Mouse (Mus musculus) intestine, postnatal 0 days (tissue): ENCODE data around the gene C1qtnf6. TPM values are rescaled to one million over a fixed set of nuclear protein-coding genes. Genes with fewer than 3 reads are reported as not detected.

ENCODE experiments used
- ATAC-seq: fragments of 200-750 bp; cut with Nextera tagmentation; 2 replicates; pipeline ENCODE4 v1.8.0; 2017; ENCODE audit warnings: mild to moderate bottlenecking, moderate TSS enrichment, moderate library complexity
- H3K27ac ChIP-seq: fragments of 300-500 bp; sonication (generic); 2 replicates; pipeline ENCODE4 v1.5.1; 2014; ENCODE audit warnings: mild to moderate bottlenecking, low read depth, low read length, moderate library complexity
- H3K27me3 ChIP-seq: fragments of 300-500 bp; sonication (generic); replicated peaks from 2 replicates; pipeline ENCODE4 v1.6.1; 2014; ENCODE audit warnings: low read length, mixed read lengths; ENCODE audit not compliant: control insufficient read depth, insufficient read depth
- H3K36me3 ChIP-seq: fragments of 300-500 bp; sonication (generic); 2 replicates; pipeline ENCODE4 v1.6.1; 2014; ENCODE audit warnings: mild to moderate bottlenecking, moderate library complexity; ENCODE audit not compliant: control insufficient read depth, insufficient read depth
- H3K4me1 ChIP-seq: fragments of 300-500 bp; sonication (generic); replicated peaks from 2 replicates; pipeline ENCODE4 v1.6.1; 2014; ENCODE audit warnings: antibody characterized with exemption, low read length, mixed read lengths; ENCODE audit not compliant: control insufficient read depth, insufficient read depth
- H3K4me2 ChIP-seq: fragments of 300-500 bp; sonication (generic); replicated peaks from 2 replicates; pipeline ENCODE4 v1.6.1; 2014; ENCODE audit warnings: low read depth, mild to moderate bottlenecking, moderate library complexity
- H3K4me3 ChIP-seq: fragments of 300-500 bp; sonication (generic); 2 replicates; pipeline ENCODE4 v1.5.1; 2014; ENCODE audit warnings: low read depth, low read length
- H3K9ac ChIP-seq: fragments of 300-500 bp; sonication (generic); 2 replicates; pipeline ENCODE4 v1.6.1; 2014; ENCODE audit warnings: mild to moderate bottlenecking, low read depth, low read length
- H3K9me3 ChIP-seq: fragments of 300-500 bp; sonication (generic); 2 replicates; pipeline ENCODE4 v1.6.1; 2016; ENCODE audit warnings: mixed run types; ENCODE audit not compliant: control insufficient read depth
- CTCF ChIP-seq: sonication (generic); IDR thresholded peaks from 2 replicates; pipeline ENCODE4 v1.5.1; 2016; ENCODE audit warnings: low read depth, mild to moderate bottlenecking, control low read depth, antibody characterized with exemption, moderate library complexity
- WGBS: fragments of 180-500 bp; shearing (Covaris S2); extraction: QIAGEN DNeasy Blood & Tissue Kit; methylation state at CpG from one replicate; pipeline ENCODE4 v1.1.7; 2014; 5-methylcytosine and 5-hydroxymethylcytosine counted together
- polyA plus RNA-seq: library from polyadenylated mRNA; unstranded; fragments of >200 nt; fragmentation: Nextera tagmentation; extraction: Ambion mirVana; gene quantifications from 2 replicates; pipeline ENCODE4 v1.2.1, GENCODE M21; 2015

C1qtnf6 gene
- 14.3 and 16.0 TPM in 2 replicates for polyA plus RNA-seq

GRCm38 (mm10) chr15:78530671-78531450 is at the start of gene C1qtnf6:
TSS of gene C1qtnf6 (minus strand) at chr15:78531416.
- H3K27me3 ChIP-seq, result no peaks in the 10 kb centered on the region
- no peak for TF ChIP-seq CTCF
- 69% methylated on average over 17 of the region's 17 CpGs for WGBS
- H3K9me3 ChIP-seq, result no peaks in the 10 kb centered on the region
- H3K4me3 ChIP-seq, result peak within 1 kb of the TSS; percentile 34
- peak within 1 kb of the TSS; percentile 84 for H3K27ac ChIP-seq
- H3K4me2 ChIP-seq, result peak within 1 kb of the TSS; percentile 71
- ATAC-seq, result no peak
- 0 out of 2 replicates have a peak, but pooled peaks cover 8% of the 10 kb centered on the region for H3K4me1 ChIP-seq
- peak within 1 kb of the TSS; percentile 51; the same call in 1 of the 2 replicates for H3K9ac ChIP-seq
- H3K36me3 ChIP-seq, result no peaks in the 10 kb centered on the region; the same call in 1 of the 2 replicates

GRCm38 (mm10) chr15:78576284-78576810 is 45.1 kb upstream of the C1qtnf6 start:
- WGBS, result 72% methylated on average over 4 of the region's 4 CpGs
- no peaks in the 10 kb centered on the region for H3K4me1 ChIP-seq
- no peak overlapping the region for H3K4me2 ChIP-seq
- no peak overlapping the region for H3K27ac ChIP-seq
- TF ChIP-seq CTCF, result no peak
- H3K27me3 ChIP-seq, result no peaks in the 10 kb centered on the region
- ATAC-seq, result no peak
- H3K9ac ChIP-seq, result no peak overlapping the region
- no peaks in the 10 kb centered on the region for H3K36me3 ChIP-seq
- no peaks in the 10 kb centered on the region for H3K9me3 ChIP-seq
- H3K4me3 ChIP-seq, result no peak overlapping the region

DNA sequence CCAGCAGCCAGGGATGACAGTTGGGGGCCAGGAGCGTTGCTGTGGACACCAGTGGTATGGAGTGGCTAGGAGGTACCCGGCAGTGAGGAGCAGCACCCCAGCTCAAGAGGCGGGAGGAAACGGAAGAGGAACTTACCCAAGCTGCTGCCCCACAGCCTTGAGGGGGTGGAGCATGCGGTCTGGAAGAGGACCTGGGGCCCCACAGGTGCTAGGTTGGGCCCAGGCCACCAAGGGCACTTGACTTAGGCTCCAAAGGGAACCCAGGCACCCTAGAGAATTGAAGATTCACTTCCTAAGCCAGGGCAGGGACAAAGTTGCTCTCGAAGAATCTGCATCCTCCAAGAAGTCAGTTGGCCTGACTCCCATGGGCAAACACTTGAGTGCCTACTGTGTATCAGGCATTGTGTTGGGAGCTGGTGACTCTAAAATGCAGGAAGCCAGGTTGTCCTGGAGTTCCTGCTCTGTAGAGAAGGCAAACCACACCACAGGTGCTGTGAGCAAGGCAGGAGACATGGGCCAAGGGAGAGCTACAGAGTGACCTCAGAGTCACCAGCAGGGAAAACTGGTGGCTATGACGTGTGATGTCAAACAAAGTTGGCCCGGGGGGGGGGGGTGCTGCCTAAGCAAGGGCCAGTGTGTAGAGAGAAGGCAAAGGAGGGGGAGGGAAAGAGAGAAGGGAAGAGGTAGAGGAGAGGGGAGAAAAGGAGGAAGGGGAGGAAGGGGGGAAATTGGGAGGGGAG is 41.6 kb upstream of the C1qtnf6 start, which contains the start of gene Rac2:
Gene Rac2 (minus strand): TSS at position 126 of the 740 bp plus-strand sequence.
- WGBS, result 66% methylated on average over 8 of the region's 8 CpGs
- no peaks in the 10 kb centered on the region for H3K27me3 ChIP-seq
- no peak within 1 kb of the TSS for H3K27ac ChIP-seq
- H3K36me3 ChIP-seq, result no peaks in the 10 kb centered on the region
- no peak for ATAC-seq
- H3K4me3 ChIP-seq, result no peak within 1 kb of the TSS
- H3K4me1 ChIP-seq, result no peaks in the 10 kb centered on the region
- TF ChIP-seq CTCF, result no peak
- no peaks in the 10 kb centered on the region for H3K9me3 ChIP-seq
- no peak within 1 kb of the TSS for H3K4me2 ChIP-seq
- no peak within 1 kb of the TSS for H3K9ac ChIP-seq

DNA sequence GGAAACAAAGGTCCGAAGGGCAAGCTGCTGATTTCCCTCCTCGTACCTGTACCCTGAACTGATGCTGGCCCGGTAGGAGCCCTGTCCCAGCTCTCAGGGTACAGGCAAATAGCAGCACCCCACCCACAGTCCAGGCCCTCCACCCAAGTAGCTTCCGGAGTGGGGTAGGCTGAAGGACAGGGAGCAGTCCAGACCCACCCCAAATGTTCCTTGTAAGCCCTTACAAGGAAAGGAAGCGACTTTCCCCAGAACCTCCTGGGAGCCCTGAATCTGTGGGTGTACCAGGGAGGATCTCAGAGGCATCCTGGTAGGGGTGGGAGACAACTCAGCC is 41.0 kb upstream of the C1qtnf6 start:
- H3K27ac ChIP-seq, result no peak overlapping the region
- no peak overlapping the region for H3K9ac ChIP-seq
- no peak for ATAC-seq
- no peak for TF ChIP-seq CTCF
- H3K9me3 ChIP-seq, result no peaks in the 10 kb centered on the region
- H3K4me2 ChIP-seq, result no peak overlapping the region
- H3K27me3 ChIP-seq, result no peaks in the 10 kb centered on the region
- WGBS, result 78% methylated on average over 5 of the region's 5 CpGs
- no peaks in the 10 kb centered on the region for H3K36me3 ChIP-seq
- no peak overlapping the region for H3K4me3 ChIP-seq
- no peaks in the 10 kb centered on the region for H3K4me1 ChIP-seq

GRCm38 (mm10) chr15:78571554-78572269 is 40.5 kb upstream of the C1qtnf6 start:
- Histone ChIP-seq H3K27me3 (no peaks in the 10 kb centered on the region), H3K27ac (no peak overlapping the region), H3K4me2 (no peak overlapping the region), H3K36me3 (no peaks in the 10 kb centered on the region), H3K9ac (no peak overlapping the region), H3K9me3 (no peaks in the 10 kb centered on the region), H3K4me3 (no peak overlapping the region), H3K4me1 (no peaks in the 10 kb centered on the region)
- no peak for TF ChIP-seq CTCF
- 48% methylated on average over 16 of the region's 16 CpGs for WGBS
- ATAC-seq, result no peak

DNA sequence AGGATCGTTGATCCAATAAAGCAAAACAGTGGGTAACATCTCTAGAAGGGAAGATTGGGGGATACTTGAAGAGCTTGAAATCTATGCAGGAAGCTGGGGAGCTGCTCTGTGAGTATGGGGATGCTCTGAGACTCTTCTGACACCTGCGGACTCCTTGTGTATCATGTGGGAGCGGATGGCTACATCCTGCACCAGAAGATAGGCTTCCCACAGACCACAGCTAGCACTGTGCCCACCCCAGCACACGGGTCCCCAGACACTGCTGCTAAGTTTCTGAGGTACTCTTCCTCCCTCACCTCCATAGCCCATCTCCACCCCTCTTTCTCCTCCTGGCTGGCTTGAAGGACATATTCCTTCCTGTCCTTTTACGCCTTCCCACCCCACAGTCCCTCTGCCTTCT is 39.0 kb upstream of the C1qtnf6 start:
- Histone ChIP-seq H3K27me3 (no peaks in the 10 kb centered on the region), H3K9ac (no peak overlapping the region), H3K4me1 (no peaks in the 10 kb centered on the region), H3K4me2 (no peak overlapping the region), H3K4me3 (no peak overlapping the region), H3K36me3 (no peaks in the 10 kb centered on the region), H3K9me3 (no peaks in the 10 kb centered on the region), H3K27ac (no peak overlapping the region)
- ATAC-seq, result no peak
- TF ChIP-seq CTCF, result no peak
- 91% methylated on average over 5 of the region's 5 CpGs for WGBS
